Mouse (Mus musculus) yolk sac, embryonic 10.5 days (tissue): ENCODE measurements around the gene Enpp4.
A peak's percentile ranks its signal among the peaks of the same experiment; 100 is the strongest.

Source experiments
- DNase-seq: peaks from one replicate; pipeline ENCODE4 v3.0.0-alpha.2; 2017; ENCODE audit warnings: low spot score

Gene Enpp4

GRCm38 (mm10) chr17:44105287-44106138, at the start of gene Enpp4:
Gene Enpp4, minus strand, starts transcription at chr17:44105809.
- peak; percentile 83 for DNase-seq

GRCm38 (mm10) chr17:44155204-44155603, 49.6 kb upstream of the Enpp4 start:
- no peak for DNase-seq

GRCm38 (mm10) chr17:44153871-44154270, 48.3 kb upstream of the Enpp4 start:
- no peak for DNase-seq

- DNase-seq: peak; percentile 53
These were observed 46.3 kb upstream of the Enpp4 start for GRCm38 (mm10) chr17:44151889-44152288.

- DNase-seq: peak; percentile 27
These were observed 45.5 kb upstream of the Enpp4 start for GRCm38 (mm10) chr17:44151130-44151529.

- DNase-seq: no peak
These were observed 42.7 kb upstream of the Enpp4 start for GRCm38 (mm10) chr17:44148109-44148846.

- no peak for DNase-seq
These were observed 40.2 kb upstream of the Enpp4 start for GRCm38 (mm10) chr17:44145806-44146205.

- no peak for DNase-seq
These were observed 31.4 kb upstream of the Enpp4 start for GRCm38 (mm10) chr17:44136863-44137640.

- DNase-seq: no peak
These were observed 30.4 kb upstream of the Enpp4 start for GRCm38 (mm10) chr17:44136018-44136417.

- peak; percentile 5 for DNase-seq
These were observed 28.9 kb upstream of the Enpp4 start for GRCm38 (mm10) chr17:44134545-44134944.

- DNase-seq: no peak
These were observed 28.5 kb upstream of the Enpp4 start for GRCm38 (mm10) chr17:44134106-44134505.

GRCm38 (mm10) chr17:44130429-44130828, 24.8 kb upstream of the Enpp4 start:
- peak; percentile 27 for DNase-seq

- DNase-seq: no peak
These were observed 23.6 kb upstream of the Enpp4 start for GRCm38 (mm10) chr17:44129092-44129750.

GRCm38 (mm10) chr17:44121366-44122100, 15.9 kb upstream of the Enpp4 start:
- DNase-seq: no peak

- DNase-seq: no peak
These were observed 12.6 kb upstream of the Enpp4 start for GRCm38 (mm10) chr17:44118231-44118630.

GRCm38 (mm10) chr17:44117721-44118120, 12.1 kb upstream of the Enpp4 start:
- no peak for DNase-seq

- DNase-seq: no peak
These were observed 11.0 kb upstream of the Enpp4 start for GRCm38 (mm10) chr17:44116584-44116983.

GRCm38 (mm10) chr17:44108331-44108730, 2.7 kb upstream of the Enpp4 start:
- DNase-seq: no peak

GRCm38 (mm10) chr17:44101961-44102360, 3.6 kb downstream of the Enpp4 start:
- no peak for DNase-seq

GRCm38 (mm10) chr17:44100906-44101305, 4.7 kb downstream of the Enpp4 start:
- DNase-seq: no peak

GRCm38 (mm10) chr17:44100486-44100885, 5.1 kb downstream of the Enpp4 start:
- DNase-seq: no peak
